Mouse (Mus musculus) lung, postnatal 0 days (tissue): ENCODE results near the gene Znrf3. TPM values are rescaled to one million over a fixed set of nuclear protein-coding genes. Genes with fewer than 3 reads are reported as not detected.
A peak's percentile ranks its signal among the peaks of the same experiment; 100 is the strongest.

Source experiments
- ATAC-seq: fragments of 200-750 bp; cut with Nextera tagmentation; 2 replicates; pipeline ENCODE4 v1.8.0; 2017; ENCODE audit warnings: moderate library complexity
- DNase-seq: peaks from one replicate; pipeline ENCODE4 v3.0.0-alpha.2; 2016; ENCODE audit warnings: low spot score
- H3K27ac ChIP-seq: fragments of 300-500 bp; sonication (generic); 2 replicates; pipeline ENCODE4 v1.5.1; 2014; ENCODE audit warnings: antibody characterized with exemption, mild to moderate bottlenecking, low read length, mixed read lengths
- H3K27me3 ChIP-seq: fragments of 300-500 bp; sonication (generic); replicated peaks from 2 replicates; pipeline ENCODE4 v1.6.1; 2014; ENCODE audit warnings: low read length, mixed read lengths; ENCODE audit not compliant: insufficient read depth
- H3K36me3 ChIP-seq: fragments of 300-500 bp; sonication (generic); 2 replicates; pipeline ENCODE4 v1.6.1; 2014; ENCODE audit warnings: low read length, mixed read lengths; ENCODE audit not compliant: insufficient read depth
- H3K4me1 ChIP-seq: fragments of 300-500 bp; sonication (generic); 2 replicates; pipeline ENCODE4 v1.6.1; 2014; ENCODE audit warnings: antibody characterized with exemption, low read depth, low read length, mixed read lengths; ENCODE audit not compliant: insufficient read depth
- H3K4me2 ChIP-seq: fragments of 300-500 bp; sonication (generic); replicated peaks from 2 replicates; pipeline ENCODE4 v1.6.1; 2014; ENCODE audit warnings: low read depth, mild to moderate bottlenecking, low read length, moderate library complexity, mixed read lengths
- H3K4me3 ChIP-seq: fragments of 300-500 bp; sonication (generic); 2 replicates; pipeline ENCODE4 v1.5.1; 2014; ENCODE audit warnings: low read depth, low read length
- H3K9ac ChIP-seq: fragments of 300-500 bp; sonication (generic); replicated peaks from 2 replicates; pipeline ENCODE4 v1.6.1; 2014; ENCODE audit warnings: low read depth, mild to moderate bottlenecking
- H3K9me3 ChIP-seq: fragments of 300-500 bp; sonication (generic); 2 replicates; pipeline ENCODE4 v1.6.1; 2016; ENCODE audit warnings: low read length, mixed read lengths
- CTCF ChIP-seq: IDR thresholded peaks from 2 replicates; pipeline ENCODE4 v1.5.1; 2016; ENCODE audit warnings: antibody characterized with exemption, mild to moderate bottlenecking
- EP300 ChIP-seq: IDR thresholded peaks from 2 replicates; pipeline ENCODE4 v1.6.1; 2016; ENCODE audit warnings: antibody characterized with exemption, mild to moderate bottlenecking, control low read depth
- WGBS: fragments of 180-500 bp; shearing (Covaris S2); extraction: QIAGEN DNeasy Blood & Tissue Kit; methylation state at CpG from one replicate; pipeline ENCODE4 v1.1.7; 2014; 5-methylcytosine and 5-hydroxymethylcytosine counted together
- polyA plus RNA-seq: library from polyadenylated mRNA; unstranded; fragments of >200 nt; fragmentation: Nextera tagmentation; extraction: Ambion mirVana; gene quantifications from 2 replicates; pipeline ENCODE4 v1.2.1, GENCODE M21; 2015

The Znrf3 gene
- polyA plus RNA-seq, 1 experiment from 2014 or later: 16.3 TPM

GRCm38 (mm10) chr11:5339732-5340131 lies 104.9 kb downstream of the Znrf3 start:
- Histone ChIP-seq H3K9me3 (no peaks in the 10 kb centered on the region), H3K9ac (no peak overlapping the region), H3K4me1 (no peaks in the 10 kb centered on the region), H3K4me3 (no peak overlapping the region), H3K4me2 (no peak overlapping the region), H3K27me3 (no peaks in the 10 kb centered on the region), H3K27ac (no peak overlapping the region), H3K36me3 (no peaks in the 10 kb centered on the region)
- TF ChIP-seq EP300: no peak
- no peak for TF ChIP-seq CTCF
- ATAC-seq (no peak), DNase-seq (no peak)
- 93% methylated on average over 1 of the region's 1 CpGs for WGBS

GRCm38 (mm10) chr11:5336852-5337251 lies 107.8 kb downstream of the Znrf3 start:
- ATAC-seq (no peak), DNase-seq (no peak)
- H3K4me1 ChIP-seq: no peaks in the 10 kb centered on the region
- no peak overlapping the region for H3K9ac ChIP-seq
- no peak overlapping the region for H3K27ac ChIP-seq
- no peak for TF ChIP-seq CTCF
- no peak for TF ChIP-seq EP300
- H3K27me3 ChIP-seq: no peaks in the 10 kb centered on the region
- no peak overlapping the region for H3K4me2 ChIP-seq
- no peaks in the 10 kb centered on the region for H3K9me3 ChIP-seq
- WGBS: 93% methylated on average over 7 of the region's 7 CpGs
- H3K36me3 ChIP-seq: no peaks in the 10 kb centered on the region
- H3K4me3 ChIP-seq: no peak overlapping the region

- no peaks in the 10 kb centered on the region for H3K4me1 ChIP-seq
- no peak overlapping the region for H3K9ac ChIP-seq
- H3K4me2 ChIP-seq: no peak overlapping the region
- H3K27me3 ChIP-seq: no peaks in the 10 kb centered on the region
- ATAC-seq (no peak), DNase-seq (no peak)
- no peak overlapping the region for H3K27ac ChIP-seq
- no peaks in the 10 kb centered on the region for H3K9me3 ChIP-seq
- H3K4me3 ChIP-seq: no peak overlapping the region
- no peak for TF ChIP-seq CTCF
- no peak for TF ChIP-seq EP300
- H3K36me3 ChIP-seq: no peaks in the 10 kb centered on the region
Measured at GRCm38 (mm10) chr11:5336269-5336668, 108.4 kb downstream of the Znrf3 start.

GRCm38 (mm10) chr11:5330851-5331250 lies 113.8 kb downstream of the Znrf3 start:
- WGBS: 90% methylated on average over 4 of the region's 4 CpGs
- no peak for ATAC-seq
- no peak for TF ChIP-seq CTCF
- TF ChIP-seq EP300: no peak
- Histone ChIP-seq H3K27ac (no peak overlapping the region), H3K4me1 (no peaks in the 10 kb centered on the region), H3K9ac (no peak overlapping the region), H3K4me3 (no peak overlapping the region), H3K9me3 (no peaks in the 10 kb centered on the region), H3K27me3 (no peaks in the 10 kb centered on the region), H3K36me3 (no peaks in the 10 kb centered on the region), H3K4me2 (no peak overlapping the region)
- DNase-seq: no peak

GRCm38 (mm10) chr11:5327693-5328092 lies 117.0 kb downstream of the Znrf3 start:
- DNase-seq (peak; percentile 23), ATAC-seq (no peak)
- TF ChIP-seq EP300 (no peak), CTCF (peak; percentile 54)
- no peak overlapping the region for H3K4me2 ChIP-seq
- H3K36me3 ChIP-seq: no peaks in the 10 kb centered on the region
- H3K27ac ChIP-seq: no peak overlapping the region
- H3K9ac ChIP-seq: no peak overlapping the region
- 83% methylated on average over 1 of the region's 1 CpGs for WGBS
- no peaks in the 10 kb centered on the region for H3K9me3 ChIP-seq
- no peak overlapping the region for H3K4me3 ChIP-seq
- no peaks in the 10 kb centered on the region for H3K4me1 ChIP-seq
- H3K27me3 ChIP-seq: no peaks in the 10 kb centered on the region

GRCm38 (mm10) chr11:5326252-5326651 lies 118.4 kb downstream of the Znrf3 start:
- 89% methylated on average over 3 of the region's 3 CpGs for WGBS
- no peak overlapping the region for H3K27ac ChIP-seq
- no peaks in the 10 kb centered on the region for H3K9me3 ChIP-seq
- no peaks in the 10 kb centered on the region for H3K27me3 ChIP-seq
- H3K36me3 ChIP-seq: no peaks in the 10 kb centered on the region
- H3K4me3 ChIP-seq: no peak overlapping the region
- no peak overlapping the region for H3K9ac ChIP-seq
- TF ChIP-seq CTCF (no peak), EP300 (no peak)
- no peak for ATAC-seq
- no peak overlapping the region for H3K4me2 ChIP-seq
- DNase-seq: no peak
- no peaks in the 10 kb centered on the region for H3K4me1 ChIP-seq

- no peak overlapping the region for H3K27ac ChIP-seq
- no peaks in the 10 kb centered on the region for H3K9me3 ChIP-seq
- no peaks in the 10 kb centered on the region for H3K36me3 ChIP-seq
- no peaks in the 10 kb centered on the region for H3K4me1 ChIP-seq
- H3K9ac ChIP-seq: no peak overlapping the region
- WGBS: 89% methylated on average over 6 of the region's 6 CpGs
- H3K4me3 ChIP-seq: no peak overlapping the region
- no peaks in the 10 kb centered on the region for H3K27me3 ChIP-seq
- no peak overlapping the region for H3K4me2 ChIP-seq
- DNase-seq (no peak), ATAC-seq (no peak)
- TF ChIP-seq EP300: no peak
- no peak for TF ChIP-seq CTCF
Measured at GRCm38 (mm10) chr11:5325217-5325616, 119.4 kb downstream of the Znrf3 start.
